Mouse (Mus musculus) forebrain, embryonic 16.5 days (tissue): ENCODE results near the gene Lrig1. TPM values are rescaled to one million over a fixed set of nuclear protein-coding genes. Genes with fewer than 3 reads are reported as not detected.
A peak's percentile ranks its signal among the peaks of the same experiment; 100 is the strongest.

Experiments used
- ATAC-seq: fragments of 200-750 bp; cut with Nextera tagmentation; 2 replicates; pipeline ENCODE4 v1.8.0; 2017; ENCODE audit warnings: mild to moderate bottlenecking, moderate library complexity
- H3K27ac ChIP-seq: fragments of 300-500 bp; sonication (generic); 2 replicates; pipeline ENCODE4 v1.5.1; 2014; ENCODE audit warnings: low read length, control low read depth
- H3K27me3 ChIP-seq: fragments of 300-500 bp; sonication (generic); replicated peaks from 2 replicates; pipeline ENCODE4 v1.6.1; 2014; ENCODE audit warnings: low read length; ENCODE audit not compliant: control insufficient read depth, insufficient read depth
- H3K36me3 ChIP-seq: fragments of 300-500 bp; sonication (generic); 2 replicates; pipeline ENCODE4 v1.6.1; 2014; ENCODE audit not compliant: control insufficient read depth, insufficient read depth
- H3K4me1 ChIP-seq: fragments of 300-500 bp; sonication (generic); replicated peaks from 2 replicates; pipeline ENCODE4 v1.6.1; 2014; ENCODE audit warnings: low read length; ENCODE audit not compliant: control insufficient read depth, insufficient read depth
- H3K4me2 ChIP-seq: fragments of 300-500 bp; sonication (generic); 2 replicates; pipeline ENCODE4 v1.6.1; 2014; ENCODE audit warnings: mild to moderate bottlenecking, low read length, control low read depth
- H3K4me3 ChIP-seq: fragments of 300-500 bp; sonication (generic); replicated peaks from 2 replicates; pipeline ENCODE4 v1.5.1; 2014; ENCODE audit warnings: mild to moderate bottlenecking, low read length, control low read depth
- H3K9ac ChIP-seq: fragments of 300-500 bp; sonication (generic); replicated peaks from 2 replicates; pipeline ENCODE4 v1.6.1; 2014; ENCODE audit warnings: low read depth, low read length, control low read depth
- H3K9me3 ChIP-seq: fragments of 300-500 bp; sonication (generic); 2 replicates; pipeline ENCODE4 v1.6.1; 2016; ENCODE audit warnings: low read length; ENCODE audit not compliant: control insufficient read depth
- WGBS: fragments of 180-500 bp; shearing (Covaris S2); extraction: QIAGEN DNeasy Blood & Tissue Kit; methylation state at CpG from one replicate; pipeline ENCODE4 v1.1.7; 2014; 5-methylcytosine and 5-hydroxymethylcytosine counted together
- polyA plus RNA-seq: library from polyadenylated mRNA; unstranded; fragments of >200 nt; fragmentation: Nextera tagmentation; extraction: Ambion mirVana; gene quantifications from 2 replicates; pipeline ENCODE4 v1.2.1, GENCODE M21; 2015

The Lrig1 gene
- polyA plus RNA-seq, 1 experiment from 2014 or later = 8.3 TPM

DNA sequence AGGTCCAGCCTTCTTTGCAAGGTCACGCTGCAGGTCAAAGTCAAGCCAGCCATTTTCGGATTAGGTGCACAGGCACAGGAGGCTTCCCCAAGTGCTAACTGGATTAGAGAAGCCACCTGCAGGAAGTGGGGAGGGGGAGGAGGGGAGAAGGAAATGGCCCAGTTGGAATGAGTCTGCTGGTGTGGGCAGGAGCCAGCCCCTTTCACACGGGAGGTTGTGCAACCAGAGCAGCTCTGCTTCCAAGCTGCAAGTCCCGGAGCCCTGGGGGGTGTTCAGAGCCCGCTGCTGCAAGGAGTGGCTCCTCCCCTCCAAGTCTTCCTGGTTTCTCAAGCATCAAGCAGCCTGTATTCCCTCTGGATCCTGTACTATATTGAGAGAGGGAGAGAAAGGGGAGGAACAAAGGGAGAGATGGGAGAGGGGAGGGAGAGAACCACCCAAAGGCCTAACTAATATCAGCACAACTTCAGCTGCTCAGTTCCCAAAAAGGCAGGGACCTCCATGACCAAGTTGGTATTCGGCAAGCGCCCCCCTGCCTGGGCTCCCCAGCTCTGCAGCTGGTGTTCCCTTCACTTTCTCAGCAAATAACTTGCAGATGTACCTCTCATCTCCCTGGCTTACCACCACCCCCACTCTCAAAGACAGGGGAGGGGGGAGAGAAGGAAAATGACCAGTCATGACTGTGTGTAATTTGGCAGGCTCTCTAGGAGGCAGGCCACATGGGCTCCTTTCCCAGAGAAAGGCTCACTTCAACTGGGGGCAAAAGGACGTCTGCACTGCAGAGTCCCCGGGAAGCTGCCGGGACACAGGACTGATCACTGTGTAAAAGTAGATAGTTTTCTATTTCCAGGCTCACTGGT, 52.2 kb downstream of the Lrig1 start:
- Histone ChIP-seq H3K27me3 (no peaks in the 10 kb centered on the region), H3K4me1 (peaks cover 28% of the 10 kb centered on the region), H3K36me3 (no peaks in the 10 kb centered on the region), H3K4me2 (no peak overlapping the region), H3K9ac (0 out of 2 replicates have a peak overlapping the region, but pooled peaks have one; percentile 13), H3K27ac (peak overlapping the region; percentile 14; the same call in 1 of the 2 replicates), H3K9me3 (no peaks in the 10 kb centered on the region), H3K4me3 (no peak overlapping the region)
- WGBS = 10% methylated on average over 10 of the region's 10 CpGs
- ATAC-seq = peak; percentile 79

DNA sequence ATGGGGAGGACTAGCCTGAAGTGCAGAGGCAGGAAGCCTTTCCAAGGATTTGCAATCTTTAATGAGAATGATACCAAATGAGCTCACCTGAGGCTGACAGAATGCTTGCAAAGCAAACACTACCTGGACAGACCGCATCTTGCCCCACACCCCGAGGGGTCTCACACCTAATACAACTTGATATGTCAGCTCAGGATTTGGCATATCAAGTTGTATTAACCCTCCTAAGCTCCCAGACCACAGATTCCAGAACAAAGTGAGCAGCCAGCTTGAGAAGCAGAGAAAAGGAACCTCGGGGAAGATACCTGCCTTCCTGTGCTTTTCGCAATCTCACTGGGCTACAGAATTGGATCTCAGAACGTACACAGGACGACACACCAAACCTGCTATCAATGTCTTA, 53.1 kb downstream of the Lrig1 start:
- Histone ChIP-seq H3K27ac (no peak overlapping the region), H3K36me3 (no peaks in the 10 kb centered on the region), H3K9ac (no peak overlapping the region), H3K9me3 (no peaks in the 10 kb centered on the region), H3K4me3 (no peak overlapping the region), H3K4me1 (peaks cover 25% of the 10 kb centered on the region), H3K27me3 (no peaks in the 10 kb centered on the region), H3K4me2 (no peak overlapping the region)
- WGBS = 82% methylated on average over 6 of the region's 6 CpGs
- ATAC-seq = no peak

DNA sequence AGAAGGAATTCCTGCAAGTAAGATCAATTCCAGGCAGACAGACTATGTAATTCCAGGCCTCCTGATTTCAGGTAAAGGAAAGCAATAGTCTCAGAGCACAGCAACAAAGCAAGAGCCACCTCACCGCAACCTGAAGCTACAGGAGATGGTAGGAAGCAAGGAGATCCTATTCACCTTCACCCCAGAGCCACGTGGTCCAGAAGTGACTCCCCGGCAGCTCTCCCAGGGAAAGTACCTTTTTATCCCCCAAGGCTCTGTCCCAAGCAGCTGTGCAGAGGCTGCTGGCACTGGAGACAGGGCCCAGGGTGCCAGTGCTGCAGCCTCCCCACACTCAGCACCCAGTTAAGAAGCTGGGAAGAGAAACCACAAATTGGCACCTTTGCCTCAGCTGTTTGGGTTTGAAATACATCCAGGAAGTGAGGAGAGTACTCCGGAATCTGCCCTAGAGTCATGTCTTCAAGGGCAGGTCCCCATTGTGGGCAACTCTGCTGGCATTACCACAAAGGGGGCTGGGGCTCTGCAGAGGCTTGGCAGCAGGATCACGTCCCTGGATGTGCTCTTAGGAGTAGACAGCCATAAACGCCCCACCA, 53.6 kb downstream of the Lrig1 start:
- Histone ChIP-seq H3K9ac (no peak overlapping the region), H3K4me1 (peaks cover 25% of the 10 kb centered on the region), H3K36me3 (no peaks in the 10 kb centered on the region), H3K27me3 (no peaks in the 10 kb centered on the region), H3K9me3 (no peaks in the 10 kb centered on the region), H3K4me3 (no peak overlapping the region), H3K4me2 (no peak overlapping the region), H3K27ac (no peak overlapping the region)
- 65% methylated on average over 6 of the region's 6 CpGs for WGBS
- no peak for ATAC-seq

DNA sequence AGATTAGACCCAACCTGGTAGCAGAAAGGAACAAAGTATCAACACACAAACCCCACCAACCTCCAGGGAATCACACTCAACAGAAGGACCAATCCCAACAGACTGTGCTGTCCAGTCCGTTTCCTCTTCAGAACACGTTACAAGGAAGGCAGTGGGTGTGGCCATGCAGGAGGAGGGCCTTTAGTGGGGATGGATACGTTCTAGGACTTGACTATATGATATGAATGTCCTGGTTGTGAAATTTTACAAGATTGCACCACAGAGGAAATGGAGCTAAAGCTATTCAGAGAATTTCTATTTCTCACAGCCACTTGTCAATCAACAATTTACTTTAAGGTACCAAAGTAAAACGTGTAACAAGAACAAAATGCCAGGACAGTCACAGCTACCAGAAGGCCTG, 54.2 kb downstream of the Lrig1 start:
- Histone ChIP-seq H3K27me3 (no peaks in the 10 kb centered on the region), H3K4me3 (no peak overlapping the region), H3K36me3 (no peaks in the 10 kb centered on the region), H3K9me3 (no peaks in the 10 kb centered on the region), H3K9ac (no peak overlapping the region), H3K4me1 (peaks cover 25% of the 10 kb centered on the region), H3K4me2 (no peak overlapping the region), H3K27ac (no peak overlapping the region)
- 54% methylated on average over 4 of the region's 4 CpGs for WGBS
- ATAC-seq = no peak

DNA sequence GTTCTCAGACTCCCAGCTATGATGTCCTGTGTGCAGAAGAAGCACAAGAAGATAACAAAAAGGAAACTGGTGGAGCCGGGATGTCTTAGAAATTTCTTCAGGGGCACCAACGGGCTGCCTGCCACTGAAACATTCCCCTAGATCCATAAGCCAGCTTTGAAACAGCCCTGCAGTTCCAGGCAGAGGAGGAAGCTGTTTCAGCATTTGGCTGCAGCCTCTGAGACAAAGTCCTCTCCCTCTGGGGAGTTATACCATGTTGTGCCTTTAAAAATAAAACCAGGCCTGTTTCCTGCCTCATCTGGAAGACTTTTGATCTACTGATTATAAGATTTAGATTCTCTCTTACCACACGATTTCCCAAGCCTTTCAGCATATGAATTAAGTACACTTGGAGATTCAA, 55.3 kb downstream of the Lrig1 start:
- WGBS = 74% methylated on average over 3 of the region's 3 CpGs
- H3K27ac ChIP-seq = no peak overlapping the region
- no peak overlapping the region for H3K9ac ChIP-seq
- no peaks in the 10 kb centered on the region for H3K27me3 ChIP-seq
- no peaks in the 10 kb centered on the region for H3K36me3 ChIP-seq
- no peak for ATAC-seq
- H3K4me2 ChIP-seq = no peak overlapping the region
- H3K9me3 ChIP-seq = no peaks in the 10 kb centered on the region
- H3K4me3 ChIP-seq = no peak overlapping the region
- H3K4me1 ChIP-seq = peaks cover 32% of the 10 kb centered on the region

DNA sequence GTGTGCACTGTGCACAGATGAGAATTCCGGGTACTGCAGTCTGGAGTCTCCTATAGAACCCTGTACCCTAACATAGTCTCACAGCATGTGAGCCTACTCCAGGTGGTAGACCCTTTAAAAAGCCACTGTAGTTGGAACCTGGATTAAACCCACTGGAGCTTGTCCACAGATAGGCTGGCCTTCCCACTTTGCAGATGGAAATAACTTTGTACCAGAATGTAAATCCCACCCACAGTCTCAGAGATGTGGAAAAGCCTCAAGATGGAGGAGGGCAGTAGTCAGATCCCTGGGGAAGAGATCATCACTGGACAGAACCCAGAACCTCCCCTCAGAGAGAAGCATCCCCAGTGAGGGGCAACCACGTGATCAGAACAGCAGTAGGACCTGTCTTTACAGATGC, 56.0 kb downstream of the Lrig1 start:
- H3K9me3 ChIP-seq = no peaks in the 10 kb centered on the region

DNA sequence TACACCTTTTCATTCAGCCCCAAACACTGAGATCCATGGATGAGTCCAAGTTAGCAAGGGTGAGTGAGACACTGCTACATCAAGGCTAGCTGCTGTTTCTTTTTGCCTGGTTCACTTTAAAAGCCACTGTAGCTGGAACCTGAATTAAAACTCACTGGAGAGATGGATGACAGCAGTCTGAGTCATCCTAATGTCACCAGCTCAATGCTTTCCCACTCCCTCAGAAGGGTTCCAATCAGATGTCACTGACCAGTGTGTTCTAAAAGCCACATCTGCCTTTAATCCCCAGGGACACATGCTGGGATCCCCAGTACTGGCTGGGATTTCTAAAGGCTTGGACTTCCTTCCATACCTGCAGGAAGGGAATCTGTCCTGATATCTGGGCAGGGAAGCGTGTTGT, 57.9 kb downstream of the Lrig1 start:
- no peak overlapping the region for H3K27ac ChIP-seq
- H3K9me3 ChIP-seq = no peaks in the 10 kb centered on the region
- H3K4me2 ChIP-seq = no peak overlapping the region
- 93% methylated on average over 1 of the region's 1 CpGs for WGBS
- H3K4me3 ChIP-seq = no peak overlapping the region
- no peaks in the 10 kb centered on the region for H3K27me3 ChIP-seq
- peaks cover 9% of the 10 kb centered on the region for H3K4me1 ChIP-seq
- no peak overlapping the region for H3K9ac ChIP-seq
- ATAC-seq = no peak
- no peaks in the 10 kb centered on the region for H3K36me3 ChIP-seq

More for the DNA sequence above, 56.0 kb downstream of the Lrig1 start:
- no peak overlapping the region for H3K4me3 ChIP-seq
- WGBS = 93% methylated on average over 2 of the region's 2 CpGs
- H3K27me3 ChIP-seq = no peaks in the 10 kb centered on the region
- peaks cover 26% of the 10 kb centered on the region for H3K4me1 ChIP-seq
- no peak for ATAC-seq
- H3K27ac ChIP-seq = no peak overlapping the region
- no peaks in the 10 kb centered on the region for H3K36me3 ChIP-seq
- no peak overlapping the region for H3K9ac ChIP-seq
- H3K4me2 ChIP-seq = no peak overlapping the region

DNA sequence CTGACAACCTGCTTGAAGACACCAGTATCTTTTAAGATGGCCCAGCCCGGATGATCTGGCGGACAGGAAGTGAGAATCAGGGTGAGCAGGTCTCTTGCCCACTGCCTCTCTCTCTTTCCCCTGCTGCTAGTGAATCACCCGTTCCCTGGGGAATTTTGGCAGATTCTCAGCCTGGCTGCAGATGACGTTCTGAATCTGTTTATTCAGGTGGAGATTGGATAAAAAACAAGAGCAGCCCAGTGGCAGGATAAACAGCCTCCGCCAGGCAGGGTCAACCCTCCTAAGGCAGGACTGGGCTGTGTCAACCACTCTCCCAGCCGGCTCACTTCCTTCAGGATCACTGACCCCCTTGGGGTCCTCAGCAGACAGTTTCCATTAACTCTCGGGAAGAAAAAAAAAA, 59.7 kb downstream of the Lrig1 start:
- Histone ChIP-seq H3K27me3 (no peaks in the 10 kb centered on the region), H3K4me1 (peaks cover 9% of the 10 kb centered on the region), H3K27ac (no peak overlapping the region), H3K9me3 (no peaks in the 10 kb centered on the region), H3K4me3 (no peak overlapping the region), H3K36me3 (no peaks in the 10 kb centered on the region), H3K9ac (no peak overlapping the region), H3K4me2 (no peak overlapping the region)
- 37% methylated on average over 7 of the region's 7 CpGs for WGBS
- 0 out of 2 replicates have a peak, but pooled peaks have one; percentile 18 for ATAC-seq

DNA sequence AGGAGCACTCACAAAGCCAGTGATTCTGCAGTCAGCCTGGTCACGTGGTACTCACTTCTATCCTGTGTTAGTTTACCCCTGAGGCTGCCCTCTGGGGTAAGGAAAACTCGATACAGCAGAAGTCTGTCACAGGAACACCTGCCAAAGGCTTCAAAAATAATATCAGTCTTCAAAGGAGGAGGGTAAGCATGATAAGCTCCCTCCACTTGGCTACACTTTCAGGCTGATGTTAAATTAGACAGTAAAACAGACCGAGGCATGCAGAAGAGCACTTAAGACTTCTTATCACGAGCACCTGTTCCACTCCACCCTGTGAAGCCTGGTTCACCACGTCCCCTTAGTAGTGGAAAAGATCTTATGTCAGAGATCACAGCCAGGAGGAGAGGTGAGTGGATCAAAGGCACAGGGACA, 62.9 kb downstream of the Lrig1 start:
- Histone ChIP-seq H3K27me3 (no peaks in the 10 kb centered on the region), H3K9me3 (no peaks in the 10 kb centered on the region), H3K36me3 (no peaks in the 10 kb centered on the region), H3K4me3 (no peak overlapping the region), H3K4me2 (no peak overlapping the region), H3K4me1 (peaks cover 9% of the 10 kb centered on the region), H3K9ac (no peak overlapping the region), H3K27ac (no peak overlapping the region)
- no peak for ATAC-seq
- WGBS = 72% methylated on average over 5 of the region's 5 CpGs
